Mouse (Mus musculus): ENCODE results near the gene Clpb. TPM values are rescaled to one million over a fixed set of nuclear protein-coding genes. Genes with fewer than 3 reads are reported as not detected.
A peak's percentile ranks its signal among the peaks of the same experiment; 100 is the strongest.

Gene Clpb
- polyA plus RNA-seq, 1 experiment from 2014 or later, result 49.5 TPM

DNA sequence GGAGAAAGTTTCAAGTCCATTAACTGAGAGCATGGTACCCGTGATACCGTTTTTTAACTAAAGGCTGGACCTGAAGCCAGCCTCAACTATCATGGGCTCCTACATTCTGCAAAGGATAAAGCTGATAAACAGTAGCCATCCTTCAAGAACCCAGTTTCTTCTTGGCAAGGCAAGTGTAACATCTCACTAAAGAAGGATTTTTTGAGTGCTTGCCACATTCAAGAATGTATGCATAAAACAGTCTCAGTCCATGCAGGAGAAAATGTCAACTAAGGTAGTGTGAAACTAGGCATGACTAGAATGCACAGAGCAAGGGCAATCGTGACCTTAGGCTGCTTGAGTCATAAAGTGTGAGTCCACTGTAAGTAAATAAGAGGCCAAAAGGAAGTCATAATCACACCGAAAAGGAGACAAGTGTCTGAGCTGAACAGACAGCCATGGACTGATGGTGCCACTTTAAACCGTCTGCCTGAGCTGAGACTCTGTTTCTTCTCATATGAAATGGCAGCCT is 51.7 kb downstream of the Clpb start:
- no peaks in the 10 kb centered on the region for H3K27me3 ChIP-seq
- ChIA-PET CTCF (interaction anchor here (1.2 to 1.3 kb wide), 2 partner anchors 9 to 13 kb away, joined by 3 read pairs; no protein-coding TSS in a partner anchor), POLR2A (no interaction called here)
- in situ Hi-C loops (cut with MboI; ENCODE audit: low pct_unique_long_range_greater_than_20kb), result no loop called here
- DNase-seq (ENCODE audit: low read depth, low spot score) (no peak), ATAC-seq (no peak)
- no peak for TF ChIP-seq CTCF (IDR thresholded peaks at IDR 0.05)

DNA sequence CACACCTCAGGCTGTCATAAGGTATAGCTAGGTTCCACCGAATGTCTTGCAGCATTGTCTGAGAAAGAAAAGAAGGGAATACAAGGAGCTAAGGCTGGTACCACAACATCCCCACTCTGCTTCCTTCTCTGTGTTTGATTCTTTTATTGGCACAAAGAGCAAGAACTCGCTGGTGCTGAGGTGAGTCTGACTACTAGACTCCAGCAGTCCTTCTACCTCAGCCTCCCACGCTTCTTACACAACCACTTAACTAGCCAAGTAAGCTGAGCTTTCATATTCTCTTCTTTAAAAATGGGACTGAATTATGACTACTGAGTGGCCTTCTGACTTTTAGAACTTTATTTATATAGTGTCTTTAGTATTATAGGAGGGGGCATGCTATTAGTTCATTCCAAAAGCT is 56.9 kb downstream of the Clpb start:
- ChIA-PET CTCF (no interaction called here), POLR2A (no interaction called here)
- no peak for ATAC-seq
- in situ Hi-C loops (cut with MboI; ENCODE audit: low pct_unique_long_range_greater_than_20kb), result no loop called here
- no peaks in the 10 kb centered on the region for H3K27me3 ChIP-seq
- DNase-seq (ENCODE audit: low read depth, low spot score), result no peak
- TF ChIP-seq CTCF (IDR thresholded peaks at IDR 0.05), result no peak

DNA sequence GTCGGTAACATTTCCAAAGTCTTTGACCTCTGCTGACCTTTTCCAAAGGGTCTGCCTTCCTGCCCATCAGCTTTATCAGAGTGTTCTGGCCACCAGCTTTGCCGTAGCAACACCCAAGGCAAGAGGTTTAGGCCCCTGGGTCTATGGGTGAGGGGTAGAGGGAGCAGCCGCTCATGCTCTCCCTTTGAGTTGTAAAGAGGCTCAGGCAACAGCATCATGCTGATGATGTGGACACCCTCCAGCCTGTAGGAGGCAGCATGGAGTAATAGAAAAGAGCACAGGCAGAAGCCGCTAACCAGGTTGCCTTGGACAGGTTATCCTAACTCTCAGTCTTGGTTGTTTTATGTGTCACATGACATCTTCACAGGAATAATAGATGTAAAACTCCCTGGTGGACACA is 61.6 kb downstream of the Clpb start:
- DNase-seq (ENCODE audit: low read depth, low spot score), result no peak
- ATAC-seq, result no peak
- TF ChIP-seq CTCF (IDR thresholded peaks at IDR 0.05), result peak; percentile 63
- CTCF ChIA-PET, result no interaction called here
- in situ Hi-C loops (cut with MboI; ENCODE audit: low pct_unique_long_range_greater_than_20kb), result no loop called here
- no peaks in the 10 kb centered on the region for H3K27me3 ChIP-seq
- POLR2A ChIA-PET, result no interaction called here

DNA sequence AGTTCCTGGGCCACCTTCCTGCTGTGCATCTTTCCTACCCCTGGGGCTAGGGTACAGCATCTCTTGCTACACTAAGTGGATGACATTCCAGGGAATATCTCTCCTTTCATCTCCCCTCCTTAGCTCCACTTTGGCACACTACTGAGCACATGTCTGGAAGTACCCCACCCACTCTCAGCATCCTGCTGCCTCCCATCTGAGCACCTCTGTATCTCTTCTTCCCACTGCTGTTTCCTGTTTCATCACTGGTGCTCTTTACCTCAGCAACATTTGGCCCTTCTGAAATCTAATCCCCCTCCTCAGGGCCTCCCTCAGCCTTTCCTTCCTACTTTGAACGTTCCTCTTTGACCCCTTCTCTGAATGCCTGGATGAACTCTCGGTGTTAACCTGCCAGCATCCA is 63.5 kb downstream of the Clpb start:
- in situ Hi-C loops (cut with MboI; ENCODE audit: low pct_unique_long_range_greater_than_20kb), result no loop called here
- CTCF ChIA-PET, result no interaction called here
- H3K27me3 ChIP-seq, result no peaks in the 10 kb centered on the region
- TF ChIP-seq CTCF (IDR thresholded peaks at IDR 0.05), result no peak
- POLR2A ChIA-PET, result no interaction called here
- no peak for DNase-seq (ENCODE audit: low read depth, low spot score)
- ATAC-seq, result no peak

DNA sequence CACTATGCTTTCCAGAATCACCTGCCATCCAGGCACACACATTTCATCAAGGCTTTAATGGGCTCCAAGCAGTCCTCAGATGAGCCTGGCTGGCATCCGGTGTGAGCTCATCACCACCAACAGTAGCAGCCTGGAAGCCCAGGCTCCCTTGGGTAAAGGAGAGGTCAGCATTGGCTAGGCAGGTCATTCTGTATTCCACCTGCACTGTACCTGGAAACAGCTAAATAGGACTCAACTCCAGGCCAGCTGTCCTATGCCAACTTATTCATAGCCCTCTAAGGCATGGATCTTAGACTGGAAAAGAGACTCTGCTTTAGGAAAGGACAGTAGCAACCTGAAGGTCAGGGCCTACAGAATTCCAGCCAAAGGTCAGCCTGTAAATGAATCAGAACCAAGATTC is 68.7 kb downstream of the Clpb start:
- ChIA-PET POLR2A (no interaction called here), CTCF (no interaction called here)
- ATAC-seq, result no peak
- H3K27me3 ChIP-seq, result no peaks in the 10 kb centered on the region
- in situ Hi-C loops (cut with MboI; ENCODE audit: low pct_unique_long_range_greater_than_20kb), result no loop called here
- TF ChIP-seq CTCF (IDR thresholded peaks at IDR 0.05), result no peak
- DNase-seq (ENCODE audit: low read depth, low spot score), result no peak

DNA sequence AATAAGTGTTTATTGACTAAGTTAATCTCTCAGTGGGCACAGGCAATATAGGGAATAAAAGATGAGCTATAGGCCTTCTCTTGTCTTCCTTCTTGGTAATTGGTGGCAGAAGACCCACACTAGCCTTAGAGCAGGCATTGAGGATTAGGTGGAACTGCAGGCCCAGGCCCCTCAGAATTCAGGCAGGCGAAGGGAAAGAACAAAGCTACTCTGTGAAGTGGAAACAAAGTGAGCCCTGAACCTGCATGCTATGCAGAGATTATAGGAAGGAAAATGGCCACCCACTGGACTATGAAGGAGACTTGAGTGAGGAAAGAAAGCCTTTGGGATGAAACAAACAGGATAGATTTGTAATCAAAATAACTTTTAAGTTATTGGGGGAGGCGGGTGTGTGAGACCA is 69.6 kb downstream of the Clpb start:
- no peak for ATAC-seq
- DNase-seq (ENCODE audit: low read depth, low spot score), result no peak
- no peaks in the 10 kb centered on the region for H3K27me3 ChIP-seq
- in situ Hi-C loops (cut with MboI; ENCODE audit: low pct_unique_long_range_greater_than_20kb), result no loop called here
- POLR2A ChIA-PET, result no interaction called here
- CTCF ChIA-PET, result no interaction called here
- TF ChIP-seq CTCF (IDR thresholded peaks at IDR 0.05), result no peak

DNA sequence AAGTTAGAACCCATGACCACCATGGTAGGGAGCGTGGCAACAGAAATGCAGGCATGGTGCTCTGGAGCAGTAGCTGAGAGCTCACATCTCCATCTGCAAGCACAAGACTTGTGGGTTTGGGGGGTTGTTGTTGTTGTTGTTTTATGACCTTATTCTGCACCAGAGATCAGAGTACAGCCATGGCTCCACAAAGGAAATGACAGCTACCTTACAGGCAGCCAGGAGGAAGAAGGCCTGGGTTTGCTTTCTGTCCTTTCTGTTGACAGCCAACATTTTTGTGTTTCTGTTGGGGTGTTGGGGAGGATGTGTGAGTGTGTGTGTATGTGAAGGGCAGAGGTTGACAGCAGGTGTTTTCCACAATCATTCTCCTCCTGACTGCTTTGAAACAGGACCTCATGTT is 71.9 kb downstream of the Clpb start:
- DNase-seq (ENCODE audit: low read depth, low spot score) (no peak), ATAC-seq (no peak)
- ChIA-PET POLR2A (no interaction called here), CTCF (interaction anchor here (1.0 kb wide), 1 partner anchor 38 kb away, joined by 3 read pairs; no protein-coding TSS in a partner anchor)
- TF ChIP-seq CTCF (IDR thresholded peaks at IDR 0.05), result no peak
- H3K27me3 ChIP-seq, result no peaks in the 10 kb centered on the region
- in situ Hi-C loops (cut with MboI; ENCODE audit: low pct_unique_long_range_greater_than_20kb), result no loop called here

DNA sequence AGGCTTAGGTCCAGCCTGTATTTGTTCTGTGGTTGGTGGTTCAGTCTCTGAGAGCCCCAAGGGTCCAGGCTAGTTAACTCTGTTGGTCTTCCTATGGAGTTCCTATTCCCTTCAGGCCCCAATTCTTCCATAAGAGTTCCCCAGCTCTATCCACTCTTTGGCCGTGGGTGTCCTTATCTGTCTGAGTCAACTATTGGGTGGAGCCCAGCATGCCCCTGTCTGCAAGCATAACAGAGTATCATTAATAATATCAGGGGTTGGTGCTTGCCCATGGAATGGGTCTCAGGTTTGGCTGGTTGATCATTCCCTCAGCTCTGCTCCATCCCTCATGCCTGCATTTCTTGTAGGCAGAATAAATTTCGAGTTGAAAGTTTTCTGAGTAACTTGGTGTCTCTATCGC is 74.3 kb downstream of the Clpb start:
- ATAC-seq, result no peak
- in situ Hi-C loops (cut with MboI; ENCODE audit: low pct_unique_long_range_greater_than_20kb), result no loop called here
- DNase-seq (ENCODE audit: low read depth, low spot score), result no peak
- ChIA-PET POLR2A (no interaction called here), CTCF (no interaction called here)
- TF ChIP-seq CTCF (IDR thresholded peaks at IDR 0.05), result no peak
- no peaks in the 10 kb centered on the region for H3K27me3 ChIP-seq

DNA sequence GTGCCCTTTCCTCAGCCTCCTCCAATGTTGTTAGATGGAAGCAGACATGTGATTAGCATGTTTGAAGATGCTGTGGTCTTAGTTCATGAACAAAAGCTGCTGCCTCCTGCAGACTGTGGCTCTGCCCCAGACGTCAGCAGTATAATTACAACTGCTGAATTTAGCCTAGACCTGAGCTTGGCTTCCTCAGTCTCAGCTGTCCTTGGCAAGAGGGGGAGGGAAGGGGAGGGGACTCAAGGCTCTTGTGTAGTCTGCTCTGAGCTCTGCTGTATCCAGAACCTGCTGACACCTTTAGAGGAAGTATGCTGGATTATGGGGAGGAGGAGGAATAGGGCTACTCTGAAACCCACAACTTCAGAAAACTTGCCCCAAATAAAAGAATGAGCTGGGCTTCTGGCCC is 76.2 kb downstream of the Clpb start:
- ChIA-PET POLR2A (no interaction called here), CTCF (no interaction called here)
- no peak for TF ChIP-seq CTCF (IDR thresholded peaks at IDR 0.05)
- ATAC-seq, result no peak
- DNase-seq (ENCODE audit: low read depth, low spot score), result no peak
- H3K27me3 ChIP-seq, result no peaks in the 10 kb centered on the region
- in situ Hi-C loops (cut with MboI; ENCODE audit: low pct_unique_long_range_greater_than_20kb), result no loop called here

DNA sequence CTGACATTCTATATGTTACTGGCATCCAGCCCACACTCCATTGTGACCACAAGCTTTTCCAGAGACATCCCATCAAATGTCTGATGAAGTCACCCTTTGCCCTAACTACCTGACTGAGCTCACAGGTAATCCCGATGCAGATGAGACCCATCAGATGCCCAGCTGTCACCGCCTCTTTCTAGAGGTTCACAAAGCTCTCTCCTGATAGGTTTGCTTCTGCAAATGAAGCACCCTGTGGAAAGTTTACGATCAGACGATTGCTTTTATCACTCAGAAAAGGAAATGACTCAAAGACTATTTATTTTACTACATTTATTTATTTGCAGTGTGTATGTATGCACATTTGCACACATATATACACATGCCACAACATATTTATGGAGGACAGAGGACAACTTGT is 80.1 kb downstream of the Clpb start:
- H3K27me3 ChIP-seq, result no peaks in the 10 kb centered on the region
- TF ChIP-seq CTCF (IDR thresholded peaks at IDR 0.05), result no peak
- in situ Hi-C loops (cut with MboI; ENCODE audit: low pct_unique_long_range_greater_than_20kb), result no loop called here
- ATAC-seq (no peak), DNase-seq (ENCODE audit: low read depth, low spot score) (no peak)
- CTCF ChIA-PET, result interaction anchor here (1.3 kb wide), 1 partner anchor 11 kb away, joined by 3 read pairs; no protein-coding TSS in a partner anchor
- POLR2A ChIA-PET, result no interaction called here

DNA sequence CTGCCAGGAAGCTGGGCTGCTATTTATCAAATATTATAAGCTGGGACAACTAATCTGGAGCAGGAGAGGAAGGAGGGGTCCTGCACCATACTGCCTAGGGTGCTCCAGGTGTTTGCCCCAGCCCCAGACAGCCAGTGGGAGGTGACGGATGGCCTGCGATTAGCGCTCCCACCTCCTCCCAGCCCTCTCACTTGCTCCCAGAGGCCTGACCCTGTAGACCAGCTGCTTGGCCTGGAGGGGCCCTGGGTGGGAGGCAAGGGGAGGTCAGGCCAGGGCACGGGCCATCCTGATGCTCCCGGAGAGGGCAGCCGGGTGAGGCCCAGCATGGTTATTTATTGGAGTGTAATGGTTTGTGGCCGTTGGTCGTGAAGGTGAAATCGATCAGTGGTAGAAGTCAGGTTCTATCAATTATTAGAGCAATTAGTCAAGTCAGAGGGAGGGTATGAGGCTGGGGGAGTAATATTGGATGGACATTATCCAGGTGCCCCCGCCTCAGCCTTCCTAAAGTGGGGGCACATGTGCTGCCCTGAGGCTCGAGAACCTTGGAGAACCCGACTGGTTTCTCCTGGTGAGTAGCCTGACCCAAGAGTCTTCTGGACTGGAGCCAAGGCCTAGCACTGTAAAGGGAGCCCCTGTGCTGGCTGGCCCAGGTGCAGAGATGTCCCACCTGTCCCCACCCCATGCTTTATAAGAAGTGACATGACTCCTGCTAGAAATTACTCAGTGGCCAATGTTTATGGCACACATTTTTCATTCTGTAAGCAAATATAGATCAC is 83.3 kb downstream of the Clpb start:
- DNase-seq (ENCODE audit: low read depth, low spot score) (no peak), ATAC-seq (no peak)
- ChIA-PET CTCF (interaction anchor here (1.3 kb wide), 1 partner anchor 11 kb away, joined by 3 read pairs; no protein-coding TSS in a partner anchor), POLR2A (no interaction called here)
- in situ Hi-C loops (cut with MboI; ENCODE audit: low pct_unique_long_range_greater_than_20kb), result no loop called here
- no peak for TF ChIP-seq CTCF (IDR thresholded peaks at IDR 0.05)
- no peaks in the 10 kb centered on the region for H3K27me3 ChIP-seq

DNA sequence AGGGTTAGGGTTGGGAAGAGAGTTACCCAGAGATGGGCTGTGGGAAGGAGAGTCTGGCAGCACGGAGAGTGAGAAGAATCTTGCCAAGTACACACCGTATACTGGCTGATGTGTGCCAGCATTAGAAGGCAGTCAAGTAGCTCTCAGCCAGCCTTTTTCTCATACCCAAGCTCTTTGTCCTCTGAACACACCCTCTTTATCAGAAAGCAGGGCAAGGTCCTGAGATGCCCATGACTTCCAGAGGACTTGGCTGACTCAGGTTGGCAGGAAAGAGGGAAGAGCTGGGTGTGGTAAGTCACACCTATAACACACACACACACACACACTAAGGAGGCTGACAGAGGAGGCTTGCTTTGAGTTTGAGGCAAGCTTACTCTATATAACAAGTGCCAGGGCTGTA is 86.8 kb downstream of the Clpb start:
- TF ChIP-seq CTCF (IDR thresholded peaks at IDR 0.05), result no peak
- CTCF ChIA-PET, result no interaction called here
- POLR2A ChIA-PET, result no interaction called here
- H3K27me3 ChIP-seq, result no peaks in the 10 kb centered on the region
- ATAC-seq, result no peak
- no peak for DNase-seq (ENCODE audit: low read depth, low spot score)
- in situ Hi-C loops (cut with MboI; ENCODE audit: low pct_unique_long_range_greater_than_20kb), result no loop called here

Data from Patski (cell line).